Mouse (Mus musculus) megakaryocyte progenitor cell, adult 5-6 weeks (primary cell): ENCODE measurements at regions not wholly inside any gene's neighbourhood (a gene's known extent, or its start where the extent isn't known, plus 50 kb on each side); places are given as distances from the start of the nearest gene placed in this dataset.
"Not testable (repeated sequence)": the region's sequence is repeated elsewhere in the genome, so short reads cannot be mapped to it uniquely, and the experiment has no call there.

Experiments
- ATAC-seq: replicated peaks from 2 replicates; pipeline ENCODE4 v1.8.0; 2016; ENCODE audit warnings: mild to moderate bottlenecking, moderate TSS enrichment, inconsistent platforms; ENCODE audit not compliant: poor library complexity

GRCm38 (mm10) chr5:64581461-64581860, 221.7 kb upstream of the Klf3 start:
- no peak for ATAC-seq

GRCm38 (mm10) chr5:64582031-64582430, 221.2 kb upstream of the Klf3 start:
- ATAC-seq = no peak

- ATAC-seq = no peak
Measured at GRCm38 (mm10) chr5:64584308-64584707, 218.9 kb upstream of the Klf3 start.

GRCm38 (mm10) chr5:64585076-64585786, 218.0 kb upstream of the Klf3 start:
- no peak for ATAC-seq

GRCm38 (mm10) chr5:64586316-64586715, 216.9 kb upstream of the Klf3 start:
- ATAC-seq = no peak

- no peak for ATAC-seq
Measured at GRCm38 (mm10) chr5:64586933-64587332, 216.3 kb upstream of the Klf3 start.

- peak; percentile 87 for ATAC-seq
Measured at GRCm38 (mm10) chr5:64587895-64588738, 215.1 kb upstream of the Klf3 start.

GRCm38 (mm10) chr5:64588768-64589167, 214.4 kb upstream of the Klf3 start:
- not testable (repeated sequence) for ATAC-seq

- no peak for ATAC-seq
Measured at GRCm38 (mm10) chr5:64590036-64590435, 213.2 kb upstream of the Klf3 start.

- peak; percentile 90 for ATAC-seq
Measured at GRCm38 (mm10) chr5:64590747-64591146, 212.4 kb upstream of the Klf3 start.

GRCm38 (mm10) chr5:64591792-64592191, 211.4 kb upstream of the Klf3 start:
- ATAC-seq = no peak

- ATAC-seq = no peak
Measured at GRCm38 (mm10) chr5:64595220-64595619, 208.0 kb upstream of the Klf3 start.

- ATAC-seq = no peak
Measured at GRCm38 (mm10) chr5:64595751-64596344, 207.3 kb upstream of the Klf3 start.

- ATAC-seq = no peak
Measured at GRCm38 (mm10) chr5:64597021-64597420, 206.2 kb upstream of the Klf3 start.

GRCm38 (mm10) chr5:64597451-64597850, 205.7 kb upstream of the Klf3 start:
- no peak for ATAC-seq

- no peak for ATAC-seq
Measured at GRCm38 (mm10) chr5:64598606-64599005, 204.6 kb upstream of the Klf3 start.

- no peak for ATAC-seq
Measured at GRCm38 (mm10) chr5:64599015-64599414, 204.2 kb upstream of the Klf3 start.

GRCm38 (mm10) chr5:64599865-64600288, 203.3 kb upstream of the Klf3 start:
- peak; percentile 56 for ATAC-seq

- no peak for ATAC-seq
Measured at GRCm38 (mm10) chr5:64600392-64600791, 202.8 kb upstream of the Klf3 start.

- 0 out of 2 replicates have a peak, but pooled peaks have one; percentile 6 for ATAC-seq
Measured at GRCm38 (mm10) chr5:64600811-64601210, 202.4 kb upstream of the Klf3 start.

GRCm38 (mm10) chr5:64601285-64601684, 201.9 kb upstream of the Klf3 start:
- ATAC-seq = peak; percentile 79

GRCm38 (mm10) chr5:64601832-64602231, 201.4 kb upstream of the Klf3 start:
- no peak for ATAC-seq
